Mouse (Mus musculus): ENCODE results near the gene Eif3l.

- TF ChIP-seq POLR2A (IDR thresholded peaks at IDR 0.05; ENCODE audit: low read depth, low read length) (no peak), CTCF (conservative IDR thresholded peaks at IDR 0.05; ENCODE audit: insufficient read depth, insufficient read length, low read depth, low read length) (no peak)
Measured at GRCm38 (mm10) chr15:79111774-79112173, 36.8 kb downstream of the Eif3l start.

All from kidney, adult 2 months (tissue).